Mouse (Mus musculus): ENCODE measurements around the gene Olfr1367. TPM values are rescaled to one million over a fixed set of nuclear protein-coding genes. Genes with fewer than 3 reads are reported as not detected.

Olfr1367 gene
- polyA plus RNA-seq, 1 experiment from 2014 or later: not detected

Other genes with a start within 250 kb of the Olfr1367 start
- 0.08 and 0.10 TPM in 2 replicates for gene Olfr1369-ps1, start 235.4 kb upstream of the Olfr1367 start, polyA plus RNA-seq (2016; fragmentation: Nextera tagmentation; extraction: Ambion mirVana)
- not detected in 2 replicates for gene Olfr263, start 217.3 kb upstream of the Olfr1367 start, polyA plus RNA-seq (2016; fragmentation: Nextera tagmentation; extraction: Ambion mirVana)
- not detected in 2 replicates for gene Olfr1368, start 201.0 kb upstream of the Olfr1367 start, polyA plus RNA-seq (2016; fragmentation: Nextera tagmentation; extraction: Ambion mirVana)
- gene Trim27, start 167.5 kb upstream of the Olfr1367 start, polyA plus RNA-seq (2016; fragmentation: Nextera tagmentation; extraction: Ambion mirVana): 157 and 163 TPM in 2 replicates
- gene Gpx5, start 54.2 kb upstream of the Olfr1367 start, polyA plus RNA-seq (2016; fragmentation: Nextera tagmentation; extraction: Ambion mirVana): not detected in 2 replicates
- 0.12 TPM in 1 of 2 replicates, not detected in the other for gene Gpx6, start 34.8 kb upstream of the Olfr1367 start, polyA plus RNA-seq (2016; fragmentation: Nextera tagmentation; extraction: Ambion mirVana)
- 16.9 and 20.2 TPM in 2 replicates for gene Zscan12, start 15.9 kb downstream of the Olfr1367 start, polyA plus RNA-seq (2016; fragmentation: Nextera tagmentation; extraction: Ambion mirVana)
- gene Zkscan3, start 55.8 kb downstream of the Olfr1367 start, polyA plus RNA-seq (2016; fragmentation: Nextera tagmentation; extraction: Ambion mirVana): 76.8 and 87.6 TPM in 2 replicates
- 4.3 and 5.5 TPM in 2 replicates for gene Pgbd1, start 94.1 kb downstream of the Olfr1367 start, polyA plus RNA-seq (2016; fragmentation: Nextera tagmentation; extraction: Ambion mirVana)
- gene Zscan26, start 106.8 kb downstream of the Olfr1367 start, polyA plus RNA-seq (2016; fragmentation: Nextera tagmentation; extraction: Ambion mirVana): 20.6 and 23.6 TPM in 2 replicates
- 2.0 and 2.5 TPM in 2 replicates for gene Nkapl, start 121.6 kb downstream of the Olfr1367 start, polyA plus RNA-seq (2016; fragmentation: Nextera tagmentation; extraction: Ambion mirVana)
- gene Zkscan4, start 132.0 kb downstream of the Olfr1367 start, polyA plus RNA-seq (2016; fragmentation: Nextera tagmentation; extraction: Ambion mirVana): 4.2 and 4.4 TPM in 2 replicates
- 1.7 TPM in 1 of 2 replicates, not detected in the other for gene Gm10065, start 132.5 kb downstream of the Olfr1367 start, polyA plus RNA-seq (2016; fragmentation: Nextera tagmentation; extraction: Ambion mirVana)
- 0.16 and 0.39 TPM in 2 replicates for gene AK157302, start 148.3 kb downstream of the Olfr1367 start, polyA plus RNA-seq (2016; fragmentation: Nextera tagmentation; extraction: Ambion mirVana)
- 5.3 and 6.4 TPM in 2 replicates for gene Gm11273, start 154.5 kb downstream of the Olfr1367 start, polyA plus RNA-seq (2016; fragmentation: Nextera tagmentation; extraction: Ambion mirVana)
- 5.0 and 6.7 TPM in 2 replicates for gene Zkscan8, start 184.2 kb downstream of the Olfr1367 start, polyA plus RNA-seq (2016; fragmentation: Nextera tagmentation; extraction: Ambion mirVana)
- gene Olfr1366, start 195.9 kb downstream of the Olfr1367 start, polyA plus RNA-seq (2016; fragmentation: Nextera tagmentation; extraction: Ambion mirVana): 0.29 TPM in 1 of 2 replicates, not detected in the other
- not detected in 2 replicates for gene Olfr1535, start 213.0 kb downstream of the Olfr1367 start, polyA plus RNA-seq (2016; fragmentation: Nextera tagmentation; extraction: Ambion mirVana)
- not detected in 2 replicates for gene Olfr1364, start 234.8 kb downstream of the Olfr1367 start, polyA plus RNA-seq (2016; fragmentation: Nextera tagmentation; extraction: Ambion mirVana)